Mouse (Mus musculus): ENCODE data around the gene Scin. TPM values are rescaled to one million over a fixed set of nuclear protein-coding genes. Genes with fewer than 3 reads are reported as not detected.

Gene Scin
- polyA plus RNA-seq (2012; fragmentation: generic; extraction: Trizol), result under 1 TPM in 1 of 2 experiments, not detected in 1; 0.01 TPM

DNA sequence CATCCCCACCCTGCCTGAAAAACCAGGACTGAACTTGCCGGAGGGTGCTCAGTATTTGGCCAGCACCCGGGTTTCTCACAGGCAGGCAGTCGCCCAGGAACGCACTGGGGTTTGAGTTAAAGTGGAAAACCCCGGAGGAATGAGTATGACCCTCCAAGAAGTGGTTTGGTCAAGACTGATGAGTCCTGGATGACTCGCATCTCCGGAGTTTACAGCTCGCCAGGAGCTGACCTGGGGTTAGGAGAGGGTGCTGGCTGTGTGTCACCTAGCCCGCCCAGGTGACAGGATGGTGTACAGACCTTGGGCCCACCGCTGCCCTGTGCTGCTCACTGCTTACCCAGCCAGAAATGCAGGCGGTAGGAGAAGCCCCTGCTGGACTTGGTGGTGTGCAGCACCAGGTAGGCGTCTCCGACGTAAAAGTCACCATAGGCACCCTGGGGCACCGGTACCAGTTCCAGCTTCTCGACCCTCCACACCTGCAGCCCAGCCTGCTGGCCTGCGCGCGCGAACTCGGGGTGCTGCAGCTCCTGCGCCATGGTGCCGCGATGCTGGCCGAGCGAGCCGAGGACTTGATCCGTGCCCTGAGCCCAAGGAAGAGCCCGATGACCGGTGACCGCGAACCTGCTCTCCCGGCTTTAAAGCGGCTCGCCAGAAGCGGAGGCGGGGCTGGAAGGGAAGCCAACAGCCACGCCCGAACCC, at the start of gene Scin:
Scin (minus strand) TSS at position 656 of the 699 bp plus-strand sequence.

DNA sequence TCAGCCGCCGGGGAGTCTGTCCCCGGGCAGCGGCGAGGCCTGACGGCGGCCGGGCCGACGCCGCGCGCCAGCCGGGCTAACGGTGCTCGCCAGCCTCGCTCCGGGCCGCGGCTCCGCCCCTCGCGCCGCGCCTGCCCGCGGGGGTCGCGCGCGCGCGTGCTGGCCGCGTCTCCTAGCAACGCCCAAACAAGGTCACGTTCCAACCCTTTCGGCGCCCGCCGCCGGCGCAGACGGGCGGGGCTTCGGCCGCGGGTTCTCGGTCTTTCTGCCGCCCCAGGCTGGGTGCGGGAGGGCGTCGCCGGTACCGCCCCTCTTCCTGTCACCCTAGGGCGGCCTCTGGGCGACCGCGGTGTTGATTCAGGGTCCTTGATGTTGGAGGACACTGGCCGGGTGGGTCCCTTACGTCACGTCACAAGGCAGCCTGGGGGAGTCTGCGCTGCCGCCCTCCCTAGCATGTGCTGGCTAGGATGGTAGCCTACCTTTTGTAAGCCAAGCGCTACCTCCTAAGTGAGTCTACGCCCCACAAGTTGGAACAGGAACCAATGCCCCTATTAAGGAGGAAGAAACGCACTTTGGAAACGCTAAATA, 96.1 kb downstream of the Scin start, which contains the start of gene Arl4a:
Arl4a (minus strand) TSS at position 150 of the 588 bp plus-strand sequence.

Other genes with a start within 250 kb of the Scin start
- 10 to 100 TPM in 1 of 2 experiments, 1 to 10 TPM in 1; 2.9 to 11.1 TPM for gene Arl4a, start 96.2 kb downstream of the Scin start, polyA plus RNA-seq (2012; fragmentation: generic; extraction: Trizol)
- under 1 TPM in 1 of 2 experiments, not detected in 1; 0.04 TPM for gene Lsmem1, start 65.3 kb upstream of the Scin start, polyA plus RNA-seq (2012; fragmentation: generic; extraction: Trizol)
- gene Ifrd1, start 114.3 kb upstream of the Scin start, polyA plus RNA-seq (2012; fragmentation: generic; extraction: Trizol), result 10 to 100 TPM in 1 of 2 experiments, 1 to 10 TPM in 1; 8.4 to 20.1 TPM